Mouse (Mus musculus) intestine, postnatal 0 days (tissue): Measurements from ENCODE around the gene Insc. TPM values are rescaled to one million over a fixed set of nuclear protein-coding genes. Genes with fewer than 3 reads are reported as not detected.

Source experiments
- ATAC-seq: fragments of 200-750 bp; cut with Nextera tagmentation; 2 replicates; pipeline ENCODE4 v1.8.0; 2017; ENCODE audit warnings: mild to moderate bottlenecking, moderate TSS enrichment, moderate library complexity
- H3K27ac ChIP-seq: fragments of 300-500 bp; sonication (generic); 2 replicates; pipeline ENCODE4 v1.5.1; 2014; ENCODE audit warnings: mild to moderate bottlenecking, low read depth, low read length, moderate library complexity
- H3K27me3 ChIP-seq: fragments of 300-500 bp; sonication (generic); replicated peaks from 2 replicates; pipeline ENCODE4 v1.6.1; 2014; ENCODE audit warnings: low read length, mixed read lengths; ENCODE audit not compliant: control insufficient read depth, insufficient read depth
- H3K36me3 ChIP-seq: fragments of 300-500 bp; sonication (generic); 2 replicates; pipeline ENCODE4 v1.6.1; 2014; ENCODE audit warnings: mild to moderate bottlenecking, moderate library complexity; ENCODE audit not compliant: control insufficient read depth, insufficient read depth
- H3K4me1 ChIP-seq: fragments of 300-500 bp; sonication (generic); replicated peaks from 2 replicates; pipeline ENCODE4 v1.6.1; 2014; ENCODE audit warnings: antibody characterized with exemption, low read length, mixed read lengths; ENCODE audit not compliant: control insufficient read depth, insufficient read depth
- H3K4me2 ChIP-seq: fragments of 300-500 bp; sonication (generic); replicated peaks from 2 replicates; pipeline ENCODE4 v1.6.1; 2014; ENCODE audit warnings: low read depth, mild to moderate bottlenecking, moderate library complexity
- H3K4me3 ChIP-seq: fragments of 300-500 bp; sonication (generic); 2 replicates; pipeline ENCODE4 v1.5.1; 2014; ENCODE audit warnings: low read depth, low read length
- H3K9ac ChIP-seq: fragments of 300-500 bp; sonication (generic); 2 replicates; pipeline ENCODE4 v1.6.1; 2014; ENCODE audit warnings: mild to moderate bottlenecking, low read depth, low read length
- H3K9me3 ChIP-seq: fragments of 300-500 bp; sonication (generic); 2 replicates; pipeline ENCODE4 v1.6.1; 2016; ENCODE audit warnings: mixed run types; ENCODE audit not compliant: control insufficient read depth
- CTCF ChIP-seq: sonication (generic); IDR thresholded peaks from 2 replicates; pipeline ENCODE4 v1.5.1; 2016; ENCODE audit warnings: low read depth, mild to moderate bottlenecking, control low read depth, antibody characterized with exemption, moderate library complexity
- WGBS: fragments of 180-500 bp; shearing (Covaris S2); extraction: QIAGEN DNeasy Blood & Tissue Kit; methylation state at CpG from one replicate; pipeline ENCODE4 v1.1.7; 2014; 5-methylcytosine and 5-hydroxymethylcytosine counted together
- polyA plus RNA-seq: library from polyadenylated mRNA; unstranded; fragments of >200 nt; fragmentation: Nextera tagmentation; extraction: Ambion mirVana; gene quantifications from 2 replicates; pipeline ENCODE4 v1.2.1, GENCODE M21; 2015

The Insc gene
- polyA plus RNA-seq, 1 experiment from 2014 or later, result 8.3 TPM

DNA sequence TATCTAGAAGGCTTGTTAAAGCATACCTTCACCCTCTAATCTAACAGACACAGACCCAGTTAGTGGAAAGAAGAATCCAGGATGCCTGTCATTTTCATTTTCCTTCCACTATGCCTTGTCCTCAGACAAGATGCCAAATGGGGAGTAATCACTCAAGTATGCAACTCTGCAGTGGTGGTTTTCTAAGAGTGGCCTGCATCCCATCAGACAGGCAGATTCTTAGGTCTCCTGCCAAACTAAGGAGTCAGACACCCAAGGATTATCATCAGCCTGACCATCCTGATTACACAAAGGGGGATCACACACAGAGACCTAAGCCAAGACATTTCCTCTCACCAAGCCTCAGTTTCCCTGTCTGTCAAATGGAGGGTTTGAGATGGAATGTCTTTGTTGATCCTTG is 5.3 kb upstream of the Insc start:
- Histone ChIP-seq H3K4me3 (no peak overlapping the region), H3K9me3 (no peaks in the 10 kb centered on the region), H3K4me1 (no peaks in the 10 kb centered on the region; the same call in 1 of the 2 replicates), H3K27me3 (no peaks in the 10 kb centered on the region), H3K9ac (no peak overlapping the region), H3K4me2 (no peak overlapping the region), H3K27ac (no peak overlapping the region), H3K36me3 (no peaks in the 10 kb centered on the region)
- TF ChIP-seq CTCF, result no peak
- no peak for ATAC-seq

DNA sequence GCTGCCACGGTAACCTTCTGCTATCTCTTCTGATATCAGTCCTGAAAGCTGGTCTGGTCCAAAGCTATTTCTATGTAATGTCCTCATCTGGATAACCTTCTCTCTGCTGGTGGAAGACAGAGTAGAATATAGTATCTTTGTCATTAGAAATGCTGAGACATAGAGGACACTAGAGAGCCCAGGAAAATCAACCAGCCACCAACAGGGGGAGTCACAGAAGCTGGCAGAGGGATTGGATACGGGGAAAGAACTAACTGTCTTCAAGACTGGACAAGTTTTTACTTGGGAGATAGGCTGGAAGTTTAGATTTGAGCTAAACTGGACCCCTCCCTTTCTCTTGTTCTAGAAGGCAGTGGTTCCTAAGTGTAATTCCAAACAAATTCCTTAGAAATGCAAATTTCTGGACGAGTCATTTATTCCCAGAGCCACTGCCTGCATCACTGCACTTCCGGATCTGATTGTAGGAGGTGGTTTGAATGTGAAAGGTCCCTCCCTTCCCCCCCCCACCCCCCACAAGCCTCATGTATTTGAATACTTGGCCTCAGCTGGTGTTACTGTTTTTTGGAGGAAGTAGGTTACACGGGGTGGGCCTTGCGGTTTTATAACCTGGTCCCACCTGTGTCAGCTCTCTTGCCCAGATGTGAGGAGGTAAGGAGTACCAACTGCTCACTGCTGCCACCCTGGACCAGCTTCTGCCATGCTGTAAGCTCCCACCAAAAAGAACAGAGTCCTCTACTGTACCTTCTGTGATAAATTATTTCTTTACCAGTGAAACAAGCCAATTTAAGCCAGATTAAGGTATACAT is 2.9 kb upstream of the Insc start:
- Histone ChIP-seq H3K27ac (no peak overlapping the region), H3K9me3 (no peaks in the 10 kb centered on the region), H3K4me2 (no peak overlapping the region), H3K4me3 (no peak overlapping the region), H3K4me1 (0 out of 2 replicates have a peak, but pooled peaks cover 2% of the 10 kb centered on the region), H3K27me3 (no peaks in the 10 kb centered on the region), H3K36me3 (no peaks in the 10 kb centered on the region), H3K9ac (no peak overlapping the region)
- TF ChIP-seq CTCF, result peak; percentile 57
- ATAC-seq, result no peak
- 60% methylated on average over 6 of the region's 6 CpGs for WGBS

DNA sequence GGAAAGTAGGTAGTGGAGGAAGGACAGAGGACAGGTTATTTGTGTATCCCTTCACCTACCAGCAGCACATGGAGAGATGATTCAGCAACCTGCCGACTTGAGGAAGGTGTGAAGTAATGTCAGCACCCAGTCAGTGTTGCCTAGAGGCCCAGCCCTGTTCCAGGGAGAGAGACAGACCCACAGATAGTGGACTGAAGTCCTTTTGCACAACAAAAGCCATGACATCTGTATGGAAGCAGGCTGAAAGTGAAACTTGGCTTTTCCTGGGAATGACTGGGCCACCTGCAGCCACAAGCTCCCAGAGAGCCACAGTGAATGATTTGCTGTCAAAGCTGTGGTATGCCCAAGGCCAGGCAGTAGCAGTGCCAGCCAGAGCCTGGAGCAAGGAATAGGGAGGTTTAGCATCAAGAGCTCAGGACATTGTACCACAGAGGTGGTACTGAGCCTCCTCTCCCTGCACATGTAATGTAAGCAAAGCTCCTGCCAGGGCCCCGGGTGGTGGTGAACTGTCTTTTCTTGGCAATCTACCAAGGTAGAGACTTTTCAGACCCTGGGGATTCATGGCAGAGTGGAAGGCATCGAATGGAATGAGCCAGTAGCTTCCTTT is 1.2 kb downstream of the Insc start:
- ATAC-seq, result peak; percentile 43; the same call in 1 of the 2 replicates
- no peak overlapping the region for H3K4me2 ChIP-seq
- no peak overlapping the region for H3K9ac ChIP-seq
- H3K27ac ChIP-seq, result no peak overlapping the region
- H3K4me3 ChIP-seq, result no peak overlapping the region
- 0 out of 2 replicates have a peak, but pooled peaks cover 4% of the 10 kb centered on the region for H3K4me1 ChIP-seq
- no peak for TF ChIP-seq CTCF
- 41% methylated on average over 3 of the region's 3 CpGs for WGBS
- H3K27me3 ChIP-seq, result no peaks in the 10 kb centered on the region
- H3K36me3 ChIP-seq, result no peaks in the 10 kb centered on the region
- no peaks in the 10 kb centered on the region for H3K9me3 ChIP-seq

DNA sequence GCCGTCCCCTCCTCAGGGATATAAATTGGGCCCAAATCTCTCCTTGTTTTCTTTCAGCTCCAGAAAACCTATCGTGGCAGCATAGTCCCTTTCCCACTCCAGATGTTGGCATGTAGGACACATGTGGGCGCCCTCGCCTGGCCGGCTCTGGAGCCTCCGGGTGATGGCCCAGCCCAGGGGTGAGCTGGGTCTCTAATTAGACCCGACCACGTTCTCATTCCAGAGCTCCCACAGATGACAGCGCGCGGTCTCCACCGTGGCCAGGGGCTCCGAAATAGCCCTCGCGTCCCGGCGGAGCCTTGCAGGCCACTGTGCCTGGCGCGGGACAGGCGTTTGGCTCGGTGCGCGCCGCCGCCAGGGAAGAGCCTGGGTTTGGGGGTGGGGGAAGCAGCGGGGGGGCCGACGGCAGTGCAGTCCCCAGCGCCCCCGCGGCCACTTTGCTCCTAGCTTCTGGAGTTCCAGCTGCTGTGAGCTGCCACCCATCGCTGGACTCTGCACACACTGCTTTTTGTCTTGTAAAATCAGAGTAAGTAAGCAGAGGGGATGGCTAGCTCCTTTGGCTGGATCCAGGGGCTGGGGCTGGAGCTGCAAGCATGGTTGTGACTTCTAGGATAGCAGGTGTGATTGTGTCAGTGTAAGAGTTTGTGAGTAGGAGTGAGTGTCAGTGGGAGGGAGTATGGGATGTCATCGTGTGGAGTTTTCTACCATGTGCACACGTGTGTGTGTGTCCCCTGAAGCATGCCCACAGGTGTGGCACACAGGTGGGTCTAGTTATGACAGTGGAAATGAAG is 2.2 kb downstream of the Insc start:
- Histone ChIP-seq H3K9me3 (no peaks in the 10 kb centered on the region), H3K36me3 (no peaks in the 10 kb centered on the region), H3K4me2 (peak overlapping the region; percentile 62), H3K9ac (no peak overlapping the region), H3K4me3 (peak overlapping the region; percentile 25), H3K4me1 (0 out of 2 replicates have a peak, but pooled peaks cover 4% of the 10 kb centered on the region), H3K27me3 (no peaks in the 10 kb centered on the region), H3K27ac (no peak overlapping the region)
- WGBS, result 7% methylated on average over 34 of the region's 34 CpGs
- ATAC-seq, result no peak
- TF ChIP-seq CTCF, result peak; percentile 44

DNA sequence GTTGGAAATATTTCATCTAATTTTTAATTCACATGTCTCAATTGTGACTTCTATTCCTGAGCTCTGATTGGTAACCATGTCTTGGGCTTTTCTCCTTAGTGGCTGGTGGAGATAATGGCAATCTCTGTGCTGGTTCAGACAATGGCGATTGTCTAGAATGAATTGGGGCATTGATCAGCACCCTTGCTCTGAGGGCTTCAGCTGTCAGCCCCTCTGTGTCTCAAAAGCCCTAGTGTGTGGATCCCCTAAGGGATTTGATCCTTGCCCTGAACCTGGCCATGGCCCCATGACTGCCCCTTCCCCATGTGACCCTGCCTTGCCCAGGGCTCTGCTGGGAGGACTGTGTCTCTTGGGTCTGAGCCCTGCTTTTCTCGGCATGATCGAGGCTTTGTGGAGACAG is 4.1 kb downstream of the Insc start:
- 86% methylated on average over 3 of the region's 3 CpGs for WGBS
- ATAC-seq, result no peak

DNA sequence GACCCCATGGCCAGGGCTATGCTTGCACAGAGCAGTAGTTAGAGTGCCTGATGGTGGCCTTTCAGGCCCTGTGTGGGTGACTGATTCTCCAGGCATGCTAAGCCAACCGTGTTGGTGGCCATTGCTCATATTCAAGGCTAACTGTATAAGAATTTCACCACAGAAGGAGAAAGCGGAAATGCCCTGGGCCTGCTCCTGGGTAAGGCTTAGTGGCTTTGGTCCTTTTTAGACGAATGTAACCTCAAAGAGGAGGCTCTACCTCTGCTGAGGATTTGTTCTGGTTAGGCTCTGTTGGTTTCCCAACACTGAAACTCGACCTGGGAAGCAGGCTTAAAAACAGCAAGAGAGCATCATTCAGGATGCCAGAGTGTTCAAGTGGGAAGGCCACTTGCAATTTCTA is 4.7 kb downstream of the Insc start:
- H3K36me3 ChIP-seq, result no peaks in the 10 kb centered on the region
- no peaks in the 10 kb centered on the region for H3K9me3 ChIP-seq
- ATAC-seq, result no peak
- TF ChIP-seq CTCF, result no peak
- H3K4me2 ChIP-seq, result no peak overlapping the region
- no peak overlapping the region for H3K9ac ChIP-seq
- H3K27ac ChIP-seq, result no peak overlapping the region
- no peak overlapping the region for H3K4me3 ChIP-seq
- H3K4me1 ChIP-seq, result 0 out of 2 replicates have a peak, but pooled peaks cover 8% of the 10 kb centered on the region
- H3K27me3 ChIP-seq, result no peaks in the 10 kb centered on the region
- WGBS, result 62% methylated on average over 4 of the region's 4 CpGs

More for the DNA sequence above, 4.1 kb downstream of the Insc start:
- no peaks in the 10 kb centered on the region for H3K9me3 ChIP-seq
- H3K36me3 ChIP-seq, result no peaks in the 10 kb centered on the region
- no peak for TF ChIP-seq CTCF
- 0 out of 2 replicates have a peak, but pooled peaks cover 8% of the 10 kb centered on the region for H3K4me1 ChIP-seq
- no peak overlapping the region for H3K27ac ChIP-seq
- H3K9ac ChIP-seq, result no peak overlapping the region
- H3K4me3 ChIP-seq, result no peak overlapping the region
- no peaks in the 10 kb centered on the region for H3K27me3 ChIP-seq
- no peak overlapping the region for H3K4me2 ChIP-seq
